ENCODE assay signal across 20 mouse cellular contexts in the genomic region with DNA sequence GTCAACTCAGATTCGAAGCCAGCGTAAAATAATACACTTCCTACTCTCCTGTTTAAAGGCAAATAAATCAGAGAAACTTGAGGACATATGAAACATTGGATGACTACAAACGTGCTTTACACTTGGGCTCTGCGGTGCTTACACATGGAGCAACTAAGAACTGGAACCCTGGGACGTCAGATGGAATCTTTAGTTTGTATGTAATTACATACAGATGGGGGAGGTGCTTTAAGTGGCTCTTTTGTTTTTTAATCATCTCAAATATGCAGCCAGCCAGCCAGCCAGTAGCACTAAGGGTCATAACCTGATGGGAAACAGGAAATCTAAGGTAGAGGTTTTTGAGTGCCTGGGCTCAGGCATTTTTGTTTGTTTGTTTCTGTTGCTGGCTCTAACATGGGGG.
A peak's percentile ranks its signal among the peaks of the same experiment; 100 is the strongest.
DNase-seq lines count a peak whose midpoint lies in the region; ATAC-seq and TF ChIP-seq lines count a peak whose summit lies in the region.
"Had no signal": no experiment of that assay in that cellular context is flagged by ENCODE, and none has a peak within 500 bp of the region (broad histone marks: within the 10 kb centered on the region; RNA-seq: fewer than 3 reads in every experiment).

No protein-coding gene starts in this region.

- no peak overlapping the region for H3K4me3 ChIP-seq in hindbrain, embryonic 14.5 days (replicated peaks; ENCODE audit: low read length)
- H3K4me3 ChIP-seq in limb, embryonic 14.5 days (replicated peaks; ENCODE audit: low read length), result no peak overlapping the region
- H3K4me3 ChIP-seq: left cerebral cortex, adult 2 months; stomach, embryonic 15.5 days had no signal

- H3K9ac ChIP-seq in hindbrain, embryonic 14.5 days, result no peak overlapping the region
- H3K9ac ChIP-seq in limb, embryonic 14.5 days (ENCODE audit: low read depth, low read length, severe bottlenecking), result no peak overlapping the region
- H3K9ac ChIP-seq: stomach, embryonic 15.5 days had no signal

- ATAC-seq in hindbrain, embryonic 14.5 days (ENCODE audit: low FRiP score), result no peak
- ATAC-seq in limb, embryonic 14.5 days (ENCODE audit: low FRiP score, low read depth), result no peak
- ATAC-seq: forebrain, embryonic 14.5 days had no signal

- no peaks in the 10 kb centered on the region for H3K27me3 ChIP-seq in hindbrain, embryonic 14.5 days (ENCODE audit: control insufficient read depth, insufficient read depth, low read length)
- no peaks in the 10 kb centered on the region for H3K27me3 ChIP-seq in limb, embryonic 14.5 days (ENCODE audit: control insufficient read depth, insufficient read depth, low read length)
- H3K27me3 ChIP-seq: CH12.LX; stomach, embryonic 15.5 days had no signal

- peaks cover 25% of the 10 kb centered on the region for H3K4me1 ChIP-seq in hindbrain, embryonic 14.5 days (replicated peaks; ENCODE audit: control insufficient read depth, insufficient read depth, low read length)
- peaks cover 56% of the 10 kb centered on the region for H3K4me1 ChIP-seq in limb, embryonic 14.5 days (ENCODE audit: control insufficient read depth, insufficient read depth, low read length)
- H3K4me1 ChIP-seq: stomach, embryonic 15.5 days had no signal

- DNase-seq in heart, adult 11 months, result peak; percentile 58
- DNase-seq in heart, adult 9 months (ENCODE audit: low spot score in 2 of 2), result no peak
- peak; percentile 16 for DNase-seq in brain, adult 2 months (ENCODE audit: low read depth, low spot score)
- no peak for DNase-seq in hindbrain, embryonic 14.5 days (ENCODE audit: low spot score)
- DNase-seq in limb, embryonic 14.5 days (ENCODE audit: low spot score), result peak; percentile 44
- no peak for DNase-seq in ovary, postnatal 36 days (ENCODE audit: low spot score)
- DNase-seq in spleen, adult 12 weeks (ENCODE audit: low spot score), result no peak
- DNase-seq in layer of hippocampus, postnatal 14 days (ENCODE audit: low spot score in 2 of 2), result no peak
- DNase-seq: adrenal gland, adult 8-10 months; cerebellum, adult 11 months; cerebellum, postnatal 36 days; kidney, adult 2 months; kidney, postnatal 14 days; liver; lung, adult 18-20 months; thymus, postnatal 14 days had no signal

- TF ChIP-seq POLR2A in limb, embryonic 14.5 days (IDR thresholded peaks at IDR 0.05; ENCODE audit: borderline replicate concordance, extremely low read depth, insufficient read depth, insufficient read length), result no peak

- no peak overlapping the region for H3K4me2 ChIP-seq in hindbrain, embryonic 14.5 days (replicated peaks)
- H3K4me2 ChIP-seq in limb, embryonic 14.5 days (replicated peaks; ENCODE audit: low read depth, low read length, severe bottlenecking), result no peak overlapping the region
- H3K4me2 ChIP-seq: stomach, embryonic 15.5 days had no signal

- H3K36me3 ChIP-seq in hindbrain, embryonic 14.5 days (replicated peaks; ENCODE audit: control insufficient read depth, insufficient read depth), result peaks cover 13% of the 10 kb centered on the region; the same call in 1 of the 2 replicates
- H3K36me3 ChIP-seq in limb, embryonic 14.5 days (ENCODE audit: control insufficient read depth, insufficient read depth, low read length), result no peaks in the 10 kb centered on the region
- H3K36me3 ChIP-seq: stomach, embryonic 15.5 days had no signal

- H3K27ac ChIP-seq in hindbrain, embryonic 14.5 days, result peak overlapping the region; percentile 33; the same call in 1 of the 2 replicates
- no peak overlapping the region for H3K27ac ChIP-seq in limb, embryonic 14.5 days (replicated peaks; ENCODE audit: low read depth, low read length)
- H3K27ac ChIP-seq: left cerebral cortex, adult 2 months; stomach, embryonic 15.5 days had no signal

- 64% methylated on average over 5 of the region's 5 CpGs for WGBS in hindbrain, embryonic 14.5 days
- WGBS in limb, embryonic 14.5 days, result 19% methylated on average over 5 of the region's 5 CpGs

- H3K9me3 ChIP-seq in hindbrain, embryonic 14.5 days (ENCODE audit: control insufficient read depth, low read length), result no peaks in the 10 kb centered on the region
- no peaks in the 10 kb centered on the region for H3K9me3 ChIP-seq in limb, embryonic 14.5 days (ENCODE audit: control insufficient read depth, low read length)
- H3K9me3 ChIP-seq: stomach, embryonic 15.5 days had no signal

Comparison
In these comparisons a context has a peak if more than half of its experiments do, and no peak if none do; other contexts are left out.
1. DNase-seq: peak in heart, adult 11 months (single experiment), brain, adult 2 months (single experiment) and limb, embryonic 14.5 days (single experiment); none in heart, adult 9 months (0 of 2), hindbrain, embryonic 14.5 days (single experiment), ovary, postnatal 36 days (single experiment), spleen, adult 12 weeks (single experiment) and layer of hippocampus, postnatal 14 days (0 of 2).